Mouse (Mus musculus) CH12.LX (cell line): ENCODE data around the gene Sdf2l1. TPM values are rescaled to one million over a fixed set of nuclear protein-coding genes. Genes with fewer than 3 reads are reported as not detected.

Source experiments
- DNase-seq: peaks from one replicate; pipeline ENCODE4 v3.0.0-alpha.2; 2013; ENCODE audit errors: extremely low read depth
- H3K27ac ChIP-seq: 2 replicates; pipeline ENCODE4 v1.5.1; 2012; ENCODE audit warnings: low read depth, mild to moderate bottlenecking, control low read depth, moderate library complexity; ENCODE audit not compliant: insufficient read depth
- H3K27me3 ChIP-seq: replicated peaks from 2 replicates; pipeline ENCODE3; 2012; ENCODE audit warnings: inconsistent platforms
- H3K36me3 ChIP-seq, 2 experiments: replicated peaks in 1 of 2; 2 replicates each; pipeline versions ENCODE3 to v1.6.1; 2012; ENCODE audit warnings: inconsistent platforms in 1 of 2, low read length in 1 of 2, mild to moderate bottlenecking in 1 of 2, mixed read lengths in 1 of 2, moderate library complexity in 1 of 2; ENCODE audit not compliant: control insufficient read depth in 1 of 2, insufficient read depth in 1 of 2
- H3K4me1 ChIP-seq, 2 experiments: 2 replicates each; pipeline ENCODE4 v1.6.1; 2012; ENCODE audit warnings: inconsistent platforms in 1 of 2, moderate library complexity in 1 of 2; ENCODE audit not compliant: insufficient read depth in 2 of 2, control insufficient read depth in 1 of 2
- H3K4me2 ChIP-seq: 2 replicates; pipeline ENCODE4 v1.6.1; 2012; ENCODE audit warnings: low read depth, mild to moderate bottlenecking, control low read depth; ENCODE audit not compliant: poor library complexity, insufficient read depth, severe bottlenecking
- H3K4me3 ChIP-seq, 3 experiments: fragments of 150-350 bp in 1 of 3; sonication (generic) in 1 of 3; replicated peaks in 1 of 3; 2 replicates each; pipeline versions ENCODE3 to v1.5.1; 2011 to 2012; ENCODE audit warnings: low read depth in 2 of 3, low read length in 2 of 3, mild to moderate bottlenecking in 2 of 3, moderate library complexity in 2 of 3, control low read depth in 1 of 3, improper control_type of control experiment in 1 of 3, inconsistent platforms in 1 of 3, mixed read lengths in 1 of 3; ENCODE audit not compliant: poor library complexity in 1 of 3
- H3K79me2 ChIP-seq: replicated peaks from 2 replicates; pipeline ENCODE4 v1.6.1; 2012; ENCODE audit warnings: mild to moderate bottlenecking, moderate library complexity; ENCODE audit not compliant: control insufficient read depth, poor library complexity, insufficient read depth, severe bottlenecking; ENCODE audit errors: extremely low read depth
- H3K9ac ChIP-seq: 2 replicates; pipeline ENCODE4 v1.6.1; 2012; ENCODE audit warnings: low read depth, mild to moderate bottlenecking, control low read depth, moderate library complexity; ENCODE audit not compliant: insufficient read depth
- H3K9me3 ChIP-seq: replicated peaks from 2 replicates; pipeline ENCODE3; 2012; ENCODE audit warnings: low read length, inconsistent platforms, mixed read lengths
- BHLHE40 ChIP-seq: IDR thresholded peaks from 2 replicates; pipeline ENCODE4 v1.6.1; 2011; ENCODE audit warnings: mild to moderate bottlenecking, low read depth, low read length, improper control_type of control experiment
- CHD1 ChIP-seq: IDR thresholded peaks from 2 replicates; pipeline ENCODE4 v1.6.1; 2012; ENCODE audit warnings: low read depth, low read length, improper control_type of control experiment, inconsistent platforms
- CHD2 ChIP-seq: IDR thresholded peaks from 2 replicates; pipeline ENCODE4 v1.6.1; 2011; ENCODE audit warnings: low read length, improper control_type of control experiment
- CTCF ChIP-seq, 2 experiments: IDR thresholded peaks in 1 of 2; conservative IDR thresholded peaks in 1 of 2; 2 replicates each; pipeline ENCODE4 v1.5.1; 2011 to 2012; ENCODE audit warnings: low read depth in 2 of 2, low read length in 2 of 2, improper control_type of control experiment in 1 of 2, inconsistent platforms in 1 of 2, mild to moderate bottlenecking in 1 of 2, moderate library complexity in 1 of 2
- E2F4 ChIP-seq: IDR thresholded peaks from 2 replicates; pipeline ENCODE4 v1.6.1; 2011; ENCODE audit warnings: low read depth, low read length, improper control_type of control experiment; ENCODE audit not compliant: insufficient replicate concordance
- ELF1 ChIP-seq: IDR thresholded peaks from 2 replicates; pipeline ENCODE4 v1.6.1; 2014; ENCODE audit warnings: low read depth, mild to moderate bottlenecking, inconsistent platforms, low read length, improper control_type of control experiment
- EP300 ChIP-seq: IDR thresholded peaks from 2 replicates; pipeline ENCODE4 v1.6.1; 2011; ENCODE audit warnings: low read length, improper control_type of control experiment
- ETS1 ChIP-seq: conservative IDR thresholded peaks from 2 replicates; pipeline ENCODE4 v1.6.1; 2012; ENCODE audit warnings: low read depth, mild to moderate bottlenecking, inconsistent platforms, low read length, improper control_type of control experiment, moderate library complexity
- GABPA ChIP-seq: IDR thresholded peaks from 2 replicates; pipeline ENCODE4 v1.6.1; 2012; ENCODE audit warnings: low read depth, low read length, improper control_type of control experiment, inconsistent platforms; ENCODE audit not compliant: insufficient replicate concordance
- HCFC1 ChIP-seq: IDR thresholded peaks from 2 replicates; pipeline ENCODE4 v1.6.1; 2012; ENCODE audit warnings: low read depth, mild to moderate bottlenecking, inconsistent platforms, low read length, improper control_type of control experiment
- IRF4 ChIP-seq: IDR thresholded peaks from 2 replicates; pipeline ENCODE4 v1.6.1; 2014; ENCODE audit warnings: low read depth, mild to moderate bottlenecking, inconsistent platforms, low read length, improper control_type of control experiment
- JUN ChIP-seq: IDR thresholded peaks from 2 replicates; pipeline ENCODE4 v1.6.1; 2011; ENCODE audit warnings: low read depth, mild to moderate bottlenecking, low read length, improper control_type of control experiment, moderate library complexity; ENCODE audit not compliant: insufficient read depth
- JUND ChIP-seq: conservative IDR thresholded peaks from 2 replicates; pipeline ENCODE4 v1.6.1; 2011; ENCODE audit warnings: low read depth, low read length, improper control_type of control experiment
- KAT2A ChIP-seq: IDR thresholded peaks from 2 replicates; pipeline ENCODE4 v1.6.1; 2012; ENCODE audit warnings: low read length, improper control_type of control experiment, inconsistent platforms; ENCODE audit not compliant: insufficient replicate concordance
- MAFK ChIP-seq: IDR thresholded peaks from 2 replicates; pipeline ENCODE4 v1.6.1; 2011; ENCODE audit warnings: low read length, improper control_type of control experiment; ENCODE audit not compliant: insufficient replicate concordance
- MAX ChIP-seq: IDR thresholded peaks from 2 replicates; pipeline ENCODE4 v1.6.1; 2011; ENCODE audit warnings: low read length, improper control_type of control experiment
- MAZ ChIP-seq: IDR thresholded peaks from 2 replicates; pipeline ENCODE4 v1.6.1; 2012; ENCODE audit warnings: low read depth, mild to moderate bottlenecking, inconsistent platforms, low read length, improper control_type of control experiment, moderate library complexity
- MEF2A ChIP-seq: IDR thresholded peaks from 2 replicates; pipeline ENCODE4 v1.6.1; 2014; ENCODE audit warnings: low read depth, mild to moderate bottlenecking, inconsistent platforms, low read length, improper control_type of control experiment, borderline replicate concordance
- MXI1 ChIP-seq: IDR thresholded peaks from 2 replicates; pipeline ENCODE4 v1.6.1; 2011; ENCODE audit warnings: mild to moderate bottlenecking, low read depth, low read length, improper control_type of control experiment
- MYC ChIP-seq: IDR thresholded peaks from 2 replicates; pipeline ENCODE4 v1.6.1; 2011; ENCODE audit warnings: low read depth, mild to moderate bottlenecking, improper control_type of control experiment, low read length
- NELFE ChIP-seq: IDR thresholded peaks from 2 replicates; pipeline ENCODE4 v1.6.1; 2011; ENCODE audit warnings: low read depth, low read length, improper control_type of control experiment
- NRF1 ChIP-seq: IDR thresholded peaks from 2 replicates; pipeline ENCODE4 v1.6.1; 2014; ENCODE audit warnings: low read depth, mild to moderate bottlenecking, inconsistent platforms, low read length, improper control_type of control experiment, moderate library complexity
- PAX5 ChIP-seq: IDR thresholded peaks from 2 replicates; pipeline ENCODE4 v1.6.1; 2012; ENCODE audit warnings: low read length, inconsistent platforms, mixed read lengths
- POLR2A ChIP-seq: IDR thresholded peaks from 2 replicates; pipeline ENCODE4 v1.6.1; 2011; ENCODE audit warnings: low read depth, mild to moderate bottlenecking, improper control_type of control experiment, low read length
- POLR2AphosphoS2 ChIP-seq: IDR thresholded peaks from 2 replicates; pipeline ENCODE4 v1.6.1; 2011; ENCODE audit warnings: low read depth, low read length, improper control_type of control experiment
- RAD21 ChIP-seq: IDR thresholded peaks from 2 replicates; pipeline ENCODE4 v1.6.1; 2011; ENCODE audit warnings: low read depth, mild to moderate bottlenecking, low read length, improper control_type of control experiment, moderate library complexity
- RCOR1 ChIP-seq: conservative IDR thresholded peaks from 2 replicates; pipeline ENCODE4 v1.6.1; 2012; ENCODE audit warnings: low read depth, mild to moderate bottlenecking, inconsistent platforms, low read length, improper control_type of control experiment
- SIN3A ChIP-seq: IDR thresholded peaks from 2 replicates; pipeline ENCODE4 v1.6.1; 2012; ENCODE audit warnings: low read length, improper control_type of control experiment, inconsistent platforms
- SMC3 ChIP-seq: IDR thresholded peaks from 2 replicates; pipeline ENCODE4 v1.6.1; 2011; ENCODE audit warnings: low read depth, low read length, improper control_type of control experiment
- TBP ChIP-seq: conservative IDR thresholded peaks from 2 replicates; pipeline ENCODE4 v1.6.1; 2011; ENCODE audit warnings: low read depth, low read length, improper control_type of control experiment
- TCF12 ChIP-seq: IDR thresholded peaks from 2 replicates; pipeline ENCODE4 v1.6.1; 2014; ENCODE audit warnings: low read depth, mild to moderate bottlenecking, inconsistent platforms, low read length, improper control_type of control experiment
- UBTF ChIP-seq: IDR thresholded peaks from 2 replicates; pipeline ENCODE4 v1.6.1; 2012; ENCODE audit warnings: low read depth, mild to moderate bottlenecking, inconsistent platforms, low read length, improper control_type of control experiment, moderate library complexity
- USF1 ChIP-seq: IDR thresholded peaks from 2 replicates; pipeline ENCODE4 v1.6.1; 2014; ENCODE audit warnings: low read depth, mild to moderate bottlenecking, inconsistent platforms, low read length, improper control_type of control experiment
- USF2 ChIP-seq: conservative IDR thresholded peaks from 2 replicates; pipeline ENCODE4 v1.6.1; 2011; ENCODE audit warnings: low read depth, low read length, improper control_type of control experiment
- ZC3H11A ChIP-seq: IDR thresholded peaks from 2 replicates; pipeline ENCODE4 v1.6.1; 2012; ENCODE audit warnings: low read depth, mild to moderate bottlenecking, inconsistent platforms, low read length, improper control_type of control experiment
- ZKSCAN1 ChIP-seq: IDR thresholded peaks from 2 replicates; pipeline ENCODE4 v1.6.1; 2012; ENCODE audit warnings: low read depth, inconsistent platforms, low read length, improper control_type of control experiment, borderline replicate concordance
- ZMIZ1 ChIP-seq: IDR thresholded peaks from 2 replicates; pipeline ENCODE4 v1.6.1; 2012; ENCODE audit warnings: low read depth, mild to moderate bottlenecking, inconsistent platforms, low read length, improper control_type of control experiment
- ZNF384 ChIP-seq: IDR thresholded peaks from 2 replicates; pipeline ENCODE4 v1.6.1; 2012; ENCODE audit warnings: low read depth, low read length, improper control_type of control experiment, inconsistent platforms
- dilution Hi-C: fragments of 300-500 bp; cut with MboI; formaldehyde crosslinking; loops from 2 replicates; pipeline ENCODE4 v1.14.3; 2020; ENCODE audit warnings: low sequenced_read_pairs; ENCODE audit not compliant: extremely low pct_unique_long_range_greater_than_20kb, extremely low pct_ligation_motif_present
- in situ Hi-C: fragments of 300-500 bp; cut with MboI; formaldehyde crosslinking; loops from 3 replicates; pipeline ENCODE4 v1.14.3; 2019; ENCODE audit warnings: low sequenced_read_pairs, low pct_ligation_motif_present, low pct_unique_long_range_greater_than_20kb, mixed read lengths
- polyA plus RNA-seq: library from polyadenylated mRNA; unstranded; fragments of >175 nt; gene quantifications from 2 replicates; pipeline ENCODE4 v1.2.1, GENCODE M21; 2012; ENCODE audit warnings: low read depth; ENCODE audit not compliant: insufficient read length
- total RNA-seq, 2 experiments: library from RNA; depleted of rRNA; stranded (reverse); fragments of 300-350 nt in 1 of 2; fragments of >200 nt in 1 of 2; gene quantifications; 2 replicates each; pipeline ENCODE4 v1.2.3; 2012 to 2014

The Sdf2l1 gene
- total and polyA plus RNA-seq, 3 experiments = 159 to 235 (median 168) TPM

GRCm38 (mm10) chr16:17131191-17132088, 743 bp downstream of the Sdf2l1 start:
- Histone ChIP-seq H3K27me3 (no peaks in the 10 kb centered on the region), H3K4me1 (peaks cover 10 to 26% of the 10 kb centered on the region in 2 experiments)

GRCm38 (mm10) chr16:17127292-17127691, 4.9 kb downstream of the Sdf2l1 start:
- Histone ChIP-seq H3K27ac (no peak overlapping the region), H3K4me2 (no peak overlapping the region), H3K9ac (no peak overlapping the region), H3K4me3 (no peak overlapping the region), H3K36me3 (peaks cover 9 to 26% of the 10 kb centered on the region in 2 experiments), H3K9me3 (no peaks in the 10 kb centered on the region), H3K4me1 (peaks cover 6 to 41% of the 10 kb centered on the region in 2 experiments), H3K27me3 (no peaks in the 10 kb centered on the region), H3K79me2 (peaks cover 16% of the 10 kb centered on the region)
- in situ Hi-C loops (no loop called here), dilution Hi-C loops (no loop called here)
- DNase-seq = peak; percentile 81
- peak; percentile 91 for TF ChIP-seq RAD21
- 0 out of 2 replicates have a peak, but pooled peaks have one; percentile 36 for TF ChIP-seq IRF4
- no peak for TF ChIP-seq POLR2A
- no peak for TF ChIP-seq USF2
- no peak for TF ChIP-seq USF1
- no peak for TF ChIP-seq MAZ
- no peak; the same call in 1 of the 2 replicates for TF ChIP-seq ZC3H11A
- TF ChIP-seq EP300 = no peak
- peak; percentile 73 for TF ChIP-seq SMC3
- TF ChIP-seq NRF1 = no peak
- no peak for TF ChIP-seq E2F4
- TF ChIP-seq POLR2AphosphoS2 = no peak
- TF ChIP-seq GABPA = no peak
- TF ChIP-seq MEF2A = no peak
- TF ChIP-seq MAX = no peak
- no peak; the same call in 1 of the 2 replicates for TF ChIP-seq NELFE

More at GRCm38 (mm10) chr16:17131191-17132088, 743 bp downstream of the Sdf2l1 start:
- Histone ChIP-seq H3K79me2 (no peaks in the 10 kb centered on the region; the same call in 1 of the 2 replicates), H3K27ac (no peak overlapping the region), H3K4me2 (peak overlapping the region; percentile 83), H3K9me3 (no peaks in the 10 kb centered on the region), H3K4me3 (peak overlapping the region; percentile 75 to 92 (median 76)), H3K9ac (peak overlapping the region; percentile 58), H3K36me3 (peaks cover 0 to 14% of the 10 kb centered on the region in 2 experiments)
- in situ Hi-C loops (loop anchor here (5.0 kb wide), 2 partner anchors 71 to 151 kb away; partner anchors contain the start of gene Ube2l3), dilution Hi-C loops (no loop called here)
- DNase-seq = no peak
- TF ChIP-seq ZNF384 (no peak), ZKSCAN1 (no peak), TBP (no peak), EP300 (no peak), ZMIZ1 (no peak), RAD21 (no peak), POLR2A (no peak), RCOR1 (no peak), ELF1 (no peak), SIN3A (no peak), PAX5 (no peak), MXI1 (no peak), IRF4 (no peak), KAT2A (no peak), CTCF (conservative IDR thresholded peaks at IDR 0.05 in 1 of 2, IDR thresholded peaks at IDR 0.05 in 1 of 2; ENCODE audit: low read depth in 2 of 2, low read length in 2 of 2) (0 out of 4 replicates have a peak, but pooled peaks of 1 of the 2 experiments have one; percentile 12), E2F4 (no peak), POLR2AphosphoS2 (no peak), ZC3H11A (no peak), MAZ (no peak), TCF12 (no peak), HCFC1 (no peak), MEF2A (no peak), USF1 (no peak), SMC3 (no peak), ETS1 (no peak), JUND (no peak), USF2 (no peak), MYC (peak; percentile 84; the same call in 1 of the 2 replicates), BHLHE40 (peak; percentile 85), GABPA (no peak), MAX (peak; percentile 83), UBTF (no peak), JUN (no peak), CHD1 (no peak), NRF1 (peak; percentile 40), MAFK (no peak), NELFE (no peak), CHD2 (no peak)
